Mouse (Mus musculus): Measurements from ENCODE around the gene Rasl2-9.

- TF ChIP-seq POLR2A (IDR thresholded peaks at IDR 0.05; ENCODE audit: extremely low read depth, insufficient read depth, low read length): no peak
- no peak for TF ChIP-seq CTCF (IDR thresholded peaks at IDR 0.05; ENCODE audit: low read depth, low read length)
Measured at GRCm38 (mm10) chr7:5081241-5081640, 44.5 kb downstream of the Rasl2-9 start.

All from liver, adult 2 months (tissue).